Mouse (Mus musculus): Measurements from ENCODE around the gene Cacna1g. TPM values are rescaled to one million over a fixed set of nuclear protein-coding genes. Genes with fewer than 3 reads are reported as not detected.

Gene Cacna1g
- polyA plus RNA-seq, 1 experiment from 2014 or later = 7.7 TPM

- no peak for ATAC-seq (ENCODE audit: borderline replicate concordance, extremely low read depth, low FRiP score, low TSS enrichment)
Measured at GRCm38 (mm10) chr11:94461856-94462255, 12.1 kb downstream of the Cacna1g start.

DNA sequence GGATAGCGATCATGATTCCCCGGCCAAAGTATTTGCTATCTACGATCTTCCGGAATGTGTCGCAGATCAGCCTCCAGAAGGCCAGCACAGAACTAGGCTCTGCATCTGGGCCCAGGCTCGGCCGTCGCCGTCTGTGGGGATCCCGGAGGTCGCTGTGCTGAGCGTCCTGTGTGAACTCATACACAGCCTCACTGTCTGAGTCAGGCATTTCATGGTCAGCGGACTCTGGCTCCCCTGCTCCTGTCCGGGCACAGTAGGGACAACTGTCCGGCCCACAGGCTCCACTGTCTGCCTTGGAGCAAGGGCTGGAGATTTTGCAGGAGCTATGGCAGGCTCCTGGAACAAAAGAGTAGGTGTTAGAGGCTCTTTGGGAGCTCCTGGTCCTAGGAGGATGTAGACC lies 17.0 kb downstream of the Cacna1g start:
- ATAC-seq (ENCODE audit: borderline replicate concordance, extremely low read depth, low FRiP score, low TSS enrichment) = no peak
- H3K4me1 ChIP-seq = peaks cover 5% of the 10 kb centered on the region; the same call in 1 of the 2 replicates

More at GRCm38 (mm10) chr11:94461856-94462255, 12.1 kb downstream of the Cacna1g start:
- Histone ChIP-seq H3K27ac (no peak overlapping the region), H3K9ac (no peak overlapping the region), H3K4me1 (peaks cover 10% of the 10 kb centered on the region; the same call in 1 of the 2 replicates), H3K9me3 (no peaks in the 10 kb centered on the region), H3K4me3 (no peak overlapping the region), H3K4me2 (no peak overlapping the region), H3K27me3 (no peaks in the 10 kb centered on the region), H3K36me3 (0 out of 2 replicates have a peak, but pooled peaks cover 8% of the 10 kb centered on the region)
- WGBS = 92% methylated on average over 11 of the region's 11 CpGs

DNA sequence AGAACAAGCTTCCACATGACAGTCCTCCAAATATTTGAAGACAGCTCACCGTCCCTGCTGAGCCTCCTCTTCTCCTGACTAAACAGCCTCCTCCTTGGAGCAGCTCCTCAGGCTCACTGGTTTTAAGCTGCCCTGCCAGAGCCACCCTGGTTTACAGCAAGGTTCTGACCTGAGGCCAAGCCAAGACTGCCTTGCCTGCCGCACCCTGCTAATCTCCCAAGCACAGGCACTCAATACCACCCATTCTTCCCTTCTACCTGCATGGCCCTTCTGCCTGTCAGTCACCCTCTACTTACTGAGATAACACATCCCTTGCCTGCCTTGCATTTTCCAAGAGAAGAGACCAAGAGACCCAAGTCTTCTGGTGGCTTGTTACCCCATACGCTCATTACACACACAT lies 17.7 kb downstream of the Cacna1g start:
- ATAC-seq (ENCODE audit: borderline replicate concordance, extremely low read depth, low FRiP score, low TSS enrichment) = no peak
- Histone ChIP-seq H3K9ac (no peak overlapping the region), H3K4me2 (no peak overlapping the region), H3K4me1 (peaks cover 11% of the 10 kb centered on the region), H3K4me3 (no peak overlapping the region), H3K27me3 (no peaks in the 10 kb centered on the region), H3K36me3 (0 out of 2 replicates have a peak, but pooled peaks cover 8% of the 10 kb centered on the region), H3K27ac (no peak overlapping the region), H3K9me3 (no peaks in the 10 kb centered on the region)
- WGBS = 58% methylated on average over 3 of the region's 3 CpGs

More for the DNA sequence above, 17.0 kb downstream of the Cacna1g start:
- no peak overlapping the region for H3K4me2 ChIP-seq
- H3K27me3 ChIP-seq = no peaks in the 10 kb centered on the region
- WGBS = 78% methylated on average over 15 of the region's 15 CpGs
- no peak overlapping the region for H3K9ac ChIP-seq
- no peak overlapping the region for H3K27ac ChIP-seq
- H3K9me3 ChIP-seq = no peaks in the 10 kb centered on the region
- 0 out of 2 replicates have a peak, but pooled peaks cover 8% of the 10 kb centered on the region for H3K36me3 ChIP-seq
- no peak overlapping the region for H3K4me3 ChIP-seq

- H3K4me1 ChIP-seq = peaks cover 22% of the 10 kb centered on the region
- no peak overlapping the region for H3K4me2 ChIP-seq
- H3K36me3 ChIP-seq = 0 out of 2 replicates have a peak, but pooled peaks cover 8% of the 10 kb centered on the region
- WGBS = 72% methylated on average over 10 of the region's 10 CpGs
- H3K27ac ChIP-seq = no peak overlapping the region
- H3K27me3 ChIP-seq = no peaks in the 10 kb centered on the region
- no peaks in the 10 kb centered on the region for H3K9me3 ChIP-seq
- no peak for ATAC-seq (ENCODE audit: borderline replicate concordance, extremely low read depth, low FRiP score, low TSS enrichment)
- no peak overlapping the region for H3K9ac ChIP-seq
- no peak overlapping the region for H3K4me3 ChIP-seq
Measured at GRCm38 (mm10) chr11:94455161-94455820, 18.7 kb downstream of the Cacna1g start.

DNA sequence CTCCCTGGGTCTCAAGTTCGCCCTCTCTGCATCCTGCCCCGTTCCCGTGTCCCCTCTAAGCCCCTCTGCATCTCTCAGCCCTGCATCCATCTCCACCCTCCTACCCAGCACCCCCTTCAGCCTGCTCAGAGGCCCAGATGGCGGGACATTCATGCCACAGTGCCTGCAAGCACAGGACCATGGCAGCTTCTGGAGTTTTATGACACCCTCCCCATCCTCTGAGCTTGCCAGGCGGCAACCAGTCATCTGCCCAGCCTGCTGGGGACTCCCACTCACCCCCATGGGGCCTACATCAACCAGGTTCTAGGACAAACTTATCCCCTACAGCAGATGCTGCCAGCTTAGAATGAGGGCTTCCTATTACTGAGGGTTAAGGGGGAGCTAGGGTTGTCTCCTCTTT lies 19.2 kb downstream of the Cacna1g start:
- Histone ChIP-seq H3K9ac (no peak overlapping the region), H3K4me2 (no peak overlapping the region), H3K27me3 (no peaks in the 10 kb centered on the region), H3K4me3 (no peak overlapping the region), H3K36me3 (0 out of 2 replicates have a peak, but pooled peaks cover 8% of the 10 kb centered on the region), H3K9me3 (no peaks in the 10 kb centered on the region), H3K4me1 (peaks cover 26% of the 10 kb centered on the region), H3K27ac (no peak overlapping the region)
- 74% methylated on average over 5 of the region's 5 CpGs for WGBS
- no peak for ATAC-seq (ENCODE audit: borderline replicate concordance, extremely low read depth, low FRiP score, low TSS enrichment)

DNA sequence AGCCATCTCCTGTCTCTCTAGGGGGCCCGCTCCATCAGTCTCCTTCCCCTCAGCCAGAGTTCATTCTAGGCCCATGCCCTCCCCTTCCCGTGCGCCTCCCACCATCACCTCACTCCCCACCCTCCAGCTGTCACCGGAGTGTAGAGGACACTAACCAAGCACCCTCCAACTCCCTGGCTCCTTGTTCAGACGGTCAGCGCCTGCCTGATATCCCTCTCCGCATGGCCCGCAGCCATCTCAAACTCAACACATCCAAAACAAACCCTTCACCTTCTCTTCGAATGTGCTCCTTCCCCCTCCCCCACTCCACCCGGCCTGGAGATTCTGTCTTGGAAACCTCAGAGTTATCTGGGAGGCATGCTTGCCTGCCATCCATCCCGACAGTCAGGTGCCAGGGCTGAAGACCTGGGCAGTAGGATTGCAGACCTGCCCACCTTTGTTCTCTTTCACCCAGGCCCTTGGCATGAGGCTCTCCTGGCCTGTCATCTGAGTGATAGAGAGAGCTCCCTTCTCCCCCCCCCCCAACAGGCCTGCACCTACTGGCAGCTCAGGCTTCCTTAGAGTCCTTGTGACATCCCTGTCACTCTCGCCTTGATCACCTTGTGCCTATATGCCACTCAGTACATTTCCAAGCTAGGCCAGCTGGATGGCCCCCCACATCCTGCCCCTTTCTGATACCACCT lies 22.8 kb downstream of the Cacna1g start:
- peak; percentile 23; the same call in 1 of the 2 replicates for ATAC-seq (ENCODE audit: borderline replicate concordance, extremely low read depth, low FRiP score, low TSS enrichment)
- H3K27ac ChIP-seq = no peak overlapping the region
- H3K9ac ChIP-seq = no peak overlapping the region
- no peak overlapping the region for H3K4me3 ChIP-seq
- H3K9me3 ChIP-seq = no peaks in the 10 kb centered on the region
- peaks cover 27% of the 10 kb centered on the region for H3K4me1 ChIP-seq
- no peaks in the 10 kb centered on the region for H3K36me3 ChIP-seq
- H3K4me2 ChIP-seq = no peak overlapping the region
- WGBS = 26% methylated on average over 12 of the region's 12 CpGs
- H3K27me3 ChIP-seq = no peaks in the 10 kb centered on the region

GRCm38 (mm10) chr11:94449886-94450285 lies 24.1 kb downstream of the Cacna1g start:
- Histone ChIP-seq H3K27ac (no peak overlapping the region; the same call in none of the 2 replicates), H3K36me3 (no peaks in the 10 kb centered on the region), H3K4me2 (no peak overlapping the region), H3K9me3 (no peaks in the 10 kb centered on the region), H3K9ac (no peak overlapping the region), H3K4me1 (peaks cover 27% of the 10 kb centered on the region), H3K4me3 (no peak overlapping the region), H3K27me3 (no peaks in the 10 kb centered on the region)
- WGBS = 45% methylated on average over 5 of the region's 5 CpGs
- ATAC-seq (ENCODE audit: borderline replicate concordance, extremely low read depth, low FRiP score, low TSS enrichment) = 0 out of 2 replicates have a peak, but pooled peaks have one; percentile 8

DNA sequence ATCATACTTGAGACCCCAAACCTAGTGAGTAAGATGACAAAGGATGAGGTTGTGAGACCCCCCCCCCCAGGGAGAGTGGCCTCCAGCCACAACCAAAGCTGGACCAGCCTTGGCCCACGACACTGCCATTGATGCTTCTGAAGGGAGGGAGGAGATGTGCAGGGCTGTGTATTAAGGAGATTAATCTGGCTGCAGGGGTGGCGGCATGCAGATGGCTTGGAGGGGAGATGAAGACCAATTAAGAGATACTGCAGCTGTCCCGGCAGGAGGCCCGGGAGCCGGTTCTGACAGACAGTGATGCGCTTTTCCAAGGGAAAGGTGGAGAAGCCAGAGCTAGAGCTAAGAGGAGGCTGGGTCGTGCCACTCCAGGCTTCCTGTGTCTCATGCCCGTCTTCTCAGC lies 24.8 kb downstream of the Cacna1g start:
- no peaks in the 10 kb centered on the region for H3K9me3 ChIP-seq
- WGBS = 55% methylated on average over 8 of the region's 8 CpGs
- peaks cover 27% of the 10 kb centered on the region for H3K4me1 ChIP-seq
- H3K4me3 ChIP-seq = no peak overlapping the region
- no peak overlapping the region for H3K4me2 ChIP-seq
- no peaks in the 10 kb centered on the region for H3K27me3 ChIP-seq
- H3K36me3 ChIP-seq = no peaks in the 10 kb centered on the region
- H3K9ac ChIP-seq = no peak overlapping the region
- ATAC-seq (ENCODE audit: borderline replicate concordance, extremely low read depth, low FRiP score, low TSS enrichment) = no peak
- H3K27ac ChIP-seq = no peak overlapping the region

GRCm38 (mm10) chr11:94447017-94447416 lies 27.0 kb downstream of the Cacna1g start:
- ATAC-seq (ENCODE audit: borderline replicate concordance, extremely low read depth, low FRiP score, low TSS enrichment) = no peak
- Histone ChIP-seq H3K9ac (no peak overlapping the region), H3K4me2 (no peak overlapping the region), H3K4me3 (no peak overlapping the region), H3K27ac (no peak overlapping the region), H3K36me3 (no peaks in the 10 kb centered on the region), H3K9me3 (no peaks in the 10 kb centered on the region), H3K27me3 (no peaks in the 10 kb centered on the region), H3K4me1 (peaks cover 27% of the 10 kb centered on the region)
- WGBS = 41% methylated on average over 3 of the region's 3 CpGs

DNA sequence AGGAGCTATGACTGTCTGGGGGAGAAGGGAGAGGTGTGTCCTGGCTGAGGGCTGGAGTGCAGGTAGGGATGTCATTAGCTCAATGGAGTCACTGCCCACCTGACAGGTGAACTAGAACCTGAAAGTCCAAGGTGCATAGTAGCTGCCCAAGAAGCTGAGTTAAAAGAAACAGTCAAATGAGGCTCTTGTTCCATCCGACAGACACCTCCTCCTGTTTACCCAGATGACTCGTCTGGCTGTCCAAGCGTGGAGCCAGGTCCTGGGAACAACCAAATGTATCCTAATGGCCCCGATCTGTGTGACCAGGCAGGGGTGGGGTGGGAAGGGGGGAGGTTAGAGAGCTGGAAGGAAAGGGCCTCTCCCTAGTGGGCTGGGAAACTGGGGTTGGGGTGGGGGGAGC lies 28.7 kb downstream of the Cacna1g start:
- ATAC-seq (ENCODE audit: borderline replicate concordance, extremely low read depth, low FRiP score, low TSS enrichment) = no peak
- Histone ChIP-seq H3K4me1 (peaks cover 9% of the 10 kb centered on the region), H3K4me3 (no peak overlapping the region), H3K27me3 (no peaks in the 10 kb centered on the region), H3K27ac (no peak overlapping the region), H3K4me2 (no peak overlapping the region), H3K36me3 (no peaks in the 10 kb centered on the region), H3K9me3 (no peaks in the 10 kb centered on the region), H3K9ac (no peak overlapping the region)
- 42% methylated on average over 4 of the region's 4 CpGs for WGBS

GRCm38 (mm10) chr11:94444829-94445228 lies 29.2 kb downstream of the Cacna1g start:
- 74% methylated on average over 5 of the region's 5 CpGs for WGBS
- no peak overlapping the region for H3K4me3 ChIP-seq
- no peaks in the 10 kb centered on the region for H3K36me3 ChIP-seq
- H3K4me2 ChIP-seq = no peak overlapping the region
- peaks cover 5% of the 10 kb centered on the region for H3K4me1 ChIP-seq
- no peak for ATAC-seq (ENCODE audit: borderline replicate concordance, extremely low read depth, low FRiP score, low TSS enrichment)
- H3K27me3 ChIP-seq = no peaks in the 10 kb centered on the region
- H3K27ac ChIP-seq = no peak overlapping the region
- H3K9ac ChIP-seq = no peak overlapping the region
- no peaks in the 10 kb centered on the region for H3K9me3 ChIP-seq

DNA sequence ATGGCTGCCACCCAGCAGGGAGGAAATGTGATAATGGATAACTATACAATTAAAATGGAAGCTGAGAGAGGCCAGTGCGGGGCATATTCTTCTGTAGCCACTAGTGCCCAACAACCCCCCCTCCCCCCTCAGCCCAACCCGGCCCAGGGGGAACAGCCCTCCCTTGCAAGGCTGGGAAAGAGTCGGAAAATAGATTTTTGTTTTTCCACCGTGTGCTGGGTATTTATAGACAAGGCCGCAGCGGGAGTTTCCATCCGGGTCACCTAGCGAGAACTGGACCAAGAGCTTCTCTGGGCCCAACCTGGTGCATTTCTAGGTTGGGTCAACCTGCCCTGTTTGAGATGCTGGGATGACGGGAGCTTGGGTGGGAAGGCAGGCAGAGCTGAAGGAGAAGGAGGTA lies 32.2 kb downstream of the Cacna1g start:
- WGBS = 65% methylated on average over 9 of the region's 9 CpGs
- H3K9me3 ChIP-seq = no peaks in the 10 kb centered on the region
- no peaks in the 10 kb centered on the region for H3K27me3 ChIP-seq
- no peak overlapping the region for H3K9ac ChIP-seq
- H3K27ac ChIP-seq = no peak overlapping the region
- H3K4me2 ChIP-seq = no peak overlapping the region
- no peaks in the 10 kb centered on the region for H3K4me1 ChIP-seq
- ATAC-seq (ENCODE audit: borderline replicate concordance, extremely low read depth, low FRiP score, low TSS enrichment) = no peak
- no peak overlapping the region for H3K4me3 ChIP-seq
- H3K36me3 ChIP-seq = no peaks in the 10 kb centered on the region

All from lung, embryonic 15.5 days (tissue).